Mouse (Mus musculus) liver, embryonic 13.5 days (tissue): ENCODE measurements around the gene Them7. TPM values are rescaled to one million over a fixed set of nuclear protein-coding genes. Genes with fewer than 3 reads are reported as not detected.

Experiments
- ATAC-seq: fragments of 200-750 bp; cut with Nextera tagmentation; 2 replicates; pipeline ENCODE4 v1.8.0; 2017; ENCODE audit warnings: low read depth, mild to moderate bottlenecking, moderate number of reproducible peaks, moderate library complexity
- DNase-seq: peaks from one replicate; pipeline ENCODE4 v3.0.0; 2022
- H3K27ac ChIP-seq: fragments of 300-500 bp; sonication (generic); 2 replicates; pipeline ENCODE4 v1.5.1; 2015; ENCODE audit warnings: moderate library complexity, mild to moderate bottlenecking, inconsistent platforms
- H3K27me3 ChIP-seq: fragments of 300-500 bp; sonication (generic); 2 replicates; pipeline ENCODE4 v1.6.1; 2015; ENCODE audit warnings: mild to moderate bottlenecking, inconsistent platforms
- H3K36me3 ChIP-seq: fragments of 300-500 bp; sonication (generic); 2 replicates; pipeline ENCODE4 v1.6.1; 2015; ENCODE audit warnings: mild to moderate bottlenecking, inconsistent platforms
- H3K4me1 ChIP-seq: fragments of 300-500 bp; sonication (generic); replicated peaks from 2 replicates; pipeline ENCODE4 v1.6.1; 2015; ENCODE audit warnings: inconsistent platforms
- H3K4me2 ChIP-seq: fragments of 300-500 bp; sonication (generic); 2 replicates; pipeline ENCODE4 v1.6.1; 2015; ENCODE audit warnings: inconsistent platforms, mild to moderate bottlenecking, moderate library complexity
- H3K4me3 ChIP-seq: fragments of 300-500 bp; sonication (generic); replicated peaks from 2 replicates; pipeline ENCODE4 v1.5.1; 2015; ENCODE audit warnings: mild to moderate bottlenecking, inconsistent platforms
- H3K9ac ChIP-seq: fragments of 300-500 bp; sonication (generic); 2 replicates; pipeline ENCODE4 v1.6.1; 2015; ENCODE audit warnings: mild to moderate bottlenecking, inconsistent platforms
- H3K9me3 ChIP-seq: fragments of 300-500 bp; sonication (generic); replicated peaks from 2 replicates; pipeline ENCODE4 v1.6.1; 2016; ENCODE audit warnings: inconsistent platforms
- WGBS: fragments of 180-500 bp; shearing (Covaris S2); methylation state at CpG from one replicate; pipeline ENCODE4 v1.1.7; 2015; ENCODE audit not compliant: insufficient replicate concordance; 5-methylcytosine and 5-hydroxymethylcytosine counted together
- polyA plus RNA-seq: library from polyadenylated mRNA; unstranded; fragments of >200 nt; fragmentation: Nextera tagmentation; extraction: Ambion mirVana; gene quantifications from 2 replicates; pipeline ENCODE4 v1.2.1, GENCODE M21; 2015

Them7 gene
- polyA plus RNA-seq, result 0.99 and 1.00 TPM in 2 replicates

DNA sequence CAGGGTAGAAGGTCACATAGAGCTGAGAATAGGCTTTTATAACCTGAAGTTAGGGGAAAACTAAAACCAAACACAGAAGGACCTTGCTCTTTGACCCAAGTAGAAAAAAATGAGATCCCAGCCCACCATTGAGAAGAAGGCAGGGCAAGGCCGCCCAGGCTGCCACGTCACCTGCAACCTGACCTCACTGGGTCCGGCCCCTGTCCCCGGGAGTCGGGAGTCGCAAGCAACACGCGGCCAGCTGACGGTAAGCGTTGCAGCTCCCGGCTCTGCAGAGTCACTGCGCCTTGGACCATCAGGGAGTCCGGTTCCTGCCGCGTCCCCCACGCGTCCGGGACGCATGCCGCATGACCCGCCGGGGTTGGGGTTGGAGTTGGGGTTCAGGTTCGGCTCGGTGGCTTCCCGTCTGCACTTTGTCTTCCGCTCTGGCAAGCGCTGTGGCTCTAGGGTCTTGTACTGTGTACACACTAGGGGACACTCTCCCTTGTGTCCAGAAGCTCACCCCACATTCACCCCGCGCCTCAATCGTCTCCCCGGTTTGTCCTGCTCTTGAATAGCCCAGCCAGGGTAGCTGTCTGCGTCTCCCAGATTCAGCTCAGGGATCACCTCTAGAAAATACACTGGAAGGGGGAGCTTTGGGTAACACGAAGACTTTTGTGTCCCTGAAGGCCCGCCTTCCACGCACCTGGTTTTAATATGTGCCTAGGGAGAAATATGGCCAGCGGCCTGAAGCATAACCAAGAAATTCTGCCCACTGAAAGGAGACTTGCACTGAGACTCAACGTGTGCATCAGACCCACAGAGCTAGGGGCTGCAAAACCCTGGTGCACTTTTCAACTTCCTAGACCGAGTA is at the start of gene Them7:
Them7 (plus strand) TSS at position 187 of the 853 bp plus-strand sequence.
- H3K4me3 ChIP-seq, result peak within 1 kb of the TSS; percentile 31
- H3K27me3 ChIP-seq, result peaks cover 20% of the 10 kb centered on the region
- H3K27ac ChIP-seq, result no peak within 1 kb of the TSS
- H3K9me3 ChIP-seq, result no peaks in the 10 kb centered on the region
- peak within 1 kb of the TSS; percentile 48 for H3K4me2 ChIP-seq
- H3K9ac ChIP-seq, result peak within 1 kb of the TSS; percentile 26; the same call in 1 of the 2 replicates
- 4% methylated on average over 38 of the region's 38 CpGs for WGBS
- ATAC-seq, result peak; percentile 68
- H3K36me3 ChIP-seq, result no peaks in the 10 kb centered on the region
- DNase-seq, result no peak
- peaks cover 10% of the 10 kb centered on the region; the same call in 1 of the 2 replicates for H3K4me1 ChIP-seq

DNA sequence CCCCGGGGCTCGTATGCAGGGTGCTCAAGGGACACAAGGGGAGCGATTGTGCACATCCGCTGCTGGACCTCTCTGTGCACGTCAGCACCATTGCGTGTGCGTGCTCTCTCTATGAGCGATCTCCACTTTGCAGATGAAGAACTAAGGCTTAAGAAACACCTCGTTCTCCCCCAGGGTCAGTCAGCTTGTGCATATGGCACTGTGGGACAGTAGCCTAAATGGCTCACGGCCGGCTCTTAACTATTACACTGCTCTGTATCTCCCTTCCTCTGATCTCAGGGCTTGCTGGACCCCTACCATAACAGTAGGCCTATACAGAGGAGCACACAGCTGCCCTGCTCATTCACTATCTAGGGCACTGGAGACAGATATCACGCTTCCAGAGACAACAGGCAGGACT is 45.2 kb upstream of the Them7 start:
- H3K9ac ChIP-seq, result no peak overlapping the region
- H3K27ac ChIP-seq, result no peak overlapping the region
- no peaks in the 10 kb centered on the region for H3K4me1 ChIP-seq
- no peaks in the 10 kb centered on the region for H3K27me3 ChIP-seq
- DNase-seq, result no peak
- no peaks in the 10 kb centered on the region for H3K9me3 ChIP-seq
- H3K4me3 ChIP-seq, result no peak overlapping the region
- no peak for ATAC-seq
- WGBS, result 66% methylated on average over 12 of the region's 12 CpGs
- H3K36me3 ChIP-seq, result no peaks in the 10 kb centered on the region
- H3K4me2 ChIP-seq, result no peak overlapping the region

DNA sequence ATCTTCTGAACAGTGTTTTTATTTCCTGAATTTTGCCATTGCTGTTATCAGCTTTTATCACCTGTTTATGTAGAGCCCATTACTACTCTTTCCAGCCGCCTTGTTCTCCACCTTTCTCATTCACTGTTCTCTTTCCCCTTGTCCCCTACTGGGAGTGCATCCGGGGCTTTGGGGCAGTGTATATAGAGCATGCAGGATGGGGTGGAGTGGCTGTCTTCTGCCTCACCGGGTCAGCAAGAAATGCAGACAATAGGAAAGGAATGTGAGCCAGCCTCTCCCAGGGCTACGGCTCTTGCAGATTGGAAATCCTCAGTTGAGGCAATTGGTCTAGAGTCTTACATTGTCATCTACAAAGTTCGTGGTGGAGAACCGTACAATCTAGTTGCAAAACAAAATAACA is 41.6 kb upstream of the Them7 start:
- H3K4me2 ChIP-seq, result no peak overlapping the region
- DNase-seq, result no peak

DNA sequence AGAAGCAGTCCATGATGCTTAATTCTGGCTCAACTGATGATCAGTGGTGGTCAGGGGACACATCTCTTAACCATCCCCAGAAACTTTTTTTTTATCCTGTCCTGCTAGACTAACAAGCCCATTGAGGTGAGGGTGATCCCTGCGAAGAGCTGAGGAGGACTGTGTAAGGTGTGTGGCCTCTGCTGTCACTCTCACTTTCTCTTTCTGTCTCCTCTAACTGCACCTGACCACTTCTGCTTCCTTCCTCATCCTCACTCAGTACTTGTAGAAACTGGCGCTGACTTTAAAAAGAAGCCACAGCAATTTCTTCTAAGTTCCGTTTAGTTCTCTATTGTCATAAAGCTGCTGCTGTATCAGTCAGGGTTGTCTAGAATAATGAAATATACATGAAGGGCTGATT is 39.0 kb upstream of the Them7 start:
- H3K9me3 ChIP-seq, result no peaks in the 10 kb centered on the region
- no peaks in the 10 kb centered on the region for H3K36me3 ChIP-seq
- DNase-seq (no peak), ATAC-seq (no peak)
- WGBS, result 45% methylated on average over 3 of the region's 3 CpGs
- H3K27ac ChIP-seq, result no peak overlapping the region
- H3K4me3 ChIP-seq, result no peak overlapping the region
- H3K4me2 ChIP-seq, result no peak overlapping the region
- H3K9ac ChIP-seq, result no peak overlapping the region
- H3K4me1 ChIP-seq, result no peaks in the 10 kb centered on the region
- H3K27me3 ChIP-seq, result no peaks in the 10 kb centered on the region

More for the DNA sequence above, 41.6 kb upstream of the Them7 start:
- H3K27ac ChIP-seq, result no peak overlapping the region
- no peaks in the 10 kb centered on the region for H3K4me1 ChIP-seq
- H3K9ac ChIP-seq, result no peak overlapping the region
- H3K9me3 ChIP-seq, result no peaks in the 10 kb centered on the region
- H3K36me3 ChIP-seq, result no peaks in the 10 kb centered on the region
- no peak for ATAC-seq
- no peaks in the 10 kb centered on the region for H3K27me3 ChIP-seq
- H3K4me3 ChIP-seq, result no peak overlapping the region
- WGBS, result 41% methylated on average over 6 of the region's 6 CpGs

DNA sequence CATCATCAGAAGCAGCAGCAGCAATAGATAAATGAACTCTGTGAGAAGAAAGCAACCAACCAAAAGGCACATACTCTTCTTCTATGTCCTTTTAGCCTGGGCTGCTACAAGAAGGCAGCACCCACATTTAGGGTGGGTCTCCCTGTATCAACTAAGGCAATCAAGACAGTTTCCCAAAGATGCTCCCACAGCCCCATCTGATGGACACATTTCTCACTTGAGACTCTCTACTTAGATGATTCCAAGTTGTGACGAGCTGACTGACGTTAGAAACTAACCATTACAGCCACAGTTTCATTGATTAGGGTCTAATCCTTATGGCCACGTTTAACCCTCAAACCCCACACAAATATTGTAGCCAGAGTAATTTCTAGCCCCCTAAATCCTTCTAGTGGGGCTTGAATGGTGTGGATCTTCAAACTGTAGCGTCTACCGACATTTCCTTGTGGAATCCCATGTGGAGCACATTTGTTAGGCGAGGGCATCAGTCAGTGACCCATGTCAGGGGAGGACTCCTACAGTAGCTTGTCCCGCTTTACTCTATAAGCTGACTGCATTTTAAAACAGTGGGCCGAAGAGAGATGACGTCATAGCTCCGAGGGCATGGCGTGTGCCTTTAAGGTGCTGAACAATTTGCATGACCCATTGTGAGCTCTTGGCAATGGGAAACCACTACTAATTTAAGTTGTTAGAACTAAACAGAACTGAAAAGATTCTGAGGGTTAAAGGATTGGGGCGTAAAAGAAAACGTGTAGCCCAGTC is 38.2 kb upstream of the Them7 start:
- H3K36me3 ChIP-seq, result no peaks in the 10 kb centered on the region
- no peak for DNase-seq
- no peaks in the 10 kb centered on the region for H3K9me3 ChIP-seq
- no peak overlapping the region for H3K27ac ChIP-seq
- WGBS, result 63% methylated on average over 13 of the region's 13 CpGs
- no peak overlapping the region for H3K9ac ChIP-seq
- H3K27me3 ChIP-seq, result no peaks in the 10 kb centered on the region
- ATAC-seq, result no peak
- H3K4me3 ChIP-seq, result no peak overlapping the region
- no peaks in the 10 kb centered on the region for H3K4me1 ChIP-seq
- H3K4me2 ChIP-seq, result no peak overlapping the region

DNA sequence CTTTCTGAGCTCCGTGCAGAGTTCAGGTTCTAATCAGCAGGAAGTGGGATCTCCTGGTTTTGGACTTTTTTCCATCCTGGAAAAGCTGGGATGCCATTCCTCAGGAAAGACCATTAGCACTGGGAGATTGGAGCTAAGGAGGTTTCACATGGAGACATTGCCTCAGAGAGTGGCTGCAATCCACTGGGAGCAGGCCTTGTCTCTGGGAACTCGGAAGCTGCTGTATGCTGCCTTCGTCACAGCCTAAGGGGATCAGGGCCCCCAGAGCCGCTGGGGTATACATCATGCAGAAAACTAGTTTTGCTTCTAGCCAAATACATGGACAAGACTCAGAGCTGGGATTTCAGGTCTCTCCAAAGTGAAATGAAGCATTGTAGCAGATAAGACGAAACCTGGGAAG is 37.5 kb upstream of the Them7 start:
- Histone ChIP-seq H3K4me3 (no peak overlapping the region), H3K27me3 (no peaks in the 10 kb centered on the region), H3K4me2 (no peak overlapping the region), H3K27ac (no peak overlapping the region), H3K36me3 (no peaks in the 10 kb centered on the region), H3K9ac (no peak overlapping the region), H3K4me1 (no peaks in the 10 kb centered on the region), H3K9me3 (no peaks in the 10 kb centered on the region)
- ATAC-seq, result no peak
- no peak for DNase-seq
- WGBS, result 62% methylated on average over 5 of the region's 5 CpGs

DNA sequence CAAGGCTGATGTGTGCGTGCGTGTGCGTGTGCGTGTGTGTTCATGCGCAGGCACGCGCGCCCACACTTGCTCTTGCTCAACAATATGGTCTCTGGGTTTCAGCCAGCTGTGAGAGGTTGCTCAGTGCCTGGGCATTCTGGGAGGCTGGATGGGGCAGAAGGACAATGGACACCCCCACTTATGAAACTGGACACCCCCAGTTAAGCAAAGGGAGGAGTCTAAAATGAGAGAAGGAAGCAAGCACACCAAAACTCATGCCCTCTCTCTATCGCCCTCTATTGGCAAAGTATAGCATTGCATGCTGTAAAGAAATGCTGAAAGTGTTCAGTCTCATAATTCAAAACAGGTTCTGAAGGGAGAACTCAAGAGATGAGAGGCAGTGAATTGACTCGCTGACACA is 35.9 kb upstream of the Them7 start:
- no peak overlapping the region for H3K9ac ChIP-seq
- H3K27me3 ChIP-seq, result no peaks in the 10 kb centered on the region
- no peaks in the 10 kb centered on the region for H3K4me1 ChIP-seq
- no peak for DNase-seq
- no peak overlapping the region for H3K4me3 ChIP-seq
- H3K9me3 ChIP-seq, result no peaks in the 10 kb centered on the region
- WGBS, result 73% methylated on average over 10 of the region's 10 CpGs
- no peak for ATAC-seq
- H3K27ac ChIP-seq, result no peak overlapping the region
- H3K4me2 ChIP-seq, result no peak overlapping the region
- no peaks in the 10 kb centered on the region for H3K36me3 ChIP-seq

DNA sequence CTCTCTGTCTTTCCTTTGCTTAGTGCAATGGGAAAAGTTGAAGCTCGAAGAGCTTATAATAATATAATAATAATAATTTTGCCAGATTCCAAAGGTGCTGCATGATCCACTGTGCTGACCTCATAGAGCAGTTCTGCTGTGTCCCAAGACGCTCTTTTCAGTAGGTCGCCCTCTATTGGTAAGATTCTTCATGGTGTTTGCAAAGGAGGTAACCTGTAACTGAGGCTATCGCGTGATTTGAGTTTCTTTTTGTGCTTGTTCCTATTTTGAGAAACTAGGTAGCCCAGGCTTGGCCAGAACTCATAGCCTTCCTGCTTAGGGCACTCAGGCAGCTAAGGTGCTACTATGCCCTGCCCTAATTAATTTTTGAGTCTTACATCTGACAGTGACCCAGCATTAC is 34.8 kb upstream of the Them7 start:
- WGBS, result 21% methylated on average over 5 of the region's 5 CpGs
- Histone ChIP-seq H3K4me1 (no peaks in the 10 kb centered on the region), H3K4me3 (no peak overlapping the region), H3K9me3 (no peaks in the 10 kb centered on the region), H3K36me3 (no peaks in the 10 kb centered on the region), H3K27me3 (no peaks in the 10 kb centered on the region), H3K9ac (no peak overlapping the region), H3K27ac (no peak overlapping the region), H3K4me2 (no peak overlapping the region)
- no peak for ATAC-seq
- DNase-seq, result no peak

DNA sequence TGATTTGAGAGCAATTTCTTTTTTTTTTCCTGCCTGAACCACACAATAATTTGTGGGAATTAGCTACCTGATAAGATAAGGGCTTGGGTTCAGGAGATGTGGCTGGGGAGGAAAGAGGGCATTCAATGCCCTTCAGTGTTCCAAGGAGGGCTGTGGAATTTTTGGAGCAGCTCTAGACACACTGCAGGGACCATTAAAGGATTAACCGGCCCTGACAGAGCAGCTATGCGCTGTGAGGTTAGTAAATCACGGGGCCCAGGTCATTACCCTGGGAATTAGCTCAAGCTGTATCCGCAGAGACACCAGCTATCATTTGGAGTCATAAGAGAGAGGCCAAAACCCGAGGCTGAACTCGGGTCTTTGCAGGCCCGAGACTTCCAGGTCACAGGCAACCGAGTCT is 24.0 kb upstream of the Them7 start:
- H3K27ac ChIP-seq, result no peak overlapping the region
- H3K9me3 ChIP-seq, result no peaks in the 10 kb centered on the region
- H3K27me3 ChIP-seq, result no peaks in the 10 kb centered on the region
- no peak overlapping the region for H3K4me3 ChIP-seq
- no peaks in the 10 kb centered on the region for H3K36me3 ChIP-seq
- 35% methylated on average over 8 of the region's 8 CpGs for WGBS
- H3K4me2 ChIP-seq, result no peak overlapping the region
- H3K9ac ChIP-seq, result no peak overlapping the region
- DNase-seq (no peak), ATAC-seq (no peak)
- H3K4me1 ChIP-seq, result no peaks in the 10 kb centered on the region

DNA sequence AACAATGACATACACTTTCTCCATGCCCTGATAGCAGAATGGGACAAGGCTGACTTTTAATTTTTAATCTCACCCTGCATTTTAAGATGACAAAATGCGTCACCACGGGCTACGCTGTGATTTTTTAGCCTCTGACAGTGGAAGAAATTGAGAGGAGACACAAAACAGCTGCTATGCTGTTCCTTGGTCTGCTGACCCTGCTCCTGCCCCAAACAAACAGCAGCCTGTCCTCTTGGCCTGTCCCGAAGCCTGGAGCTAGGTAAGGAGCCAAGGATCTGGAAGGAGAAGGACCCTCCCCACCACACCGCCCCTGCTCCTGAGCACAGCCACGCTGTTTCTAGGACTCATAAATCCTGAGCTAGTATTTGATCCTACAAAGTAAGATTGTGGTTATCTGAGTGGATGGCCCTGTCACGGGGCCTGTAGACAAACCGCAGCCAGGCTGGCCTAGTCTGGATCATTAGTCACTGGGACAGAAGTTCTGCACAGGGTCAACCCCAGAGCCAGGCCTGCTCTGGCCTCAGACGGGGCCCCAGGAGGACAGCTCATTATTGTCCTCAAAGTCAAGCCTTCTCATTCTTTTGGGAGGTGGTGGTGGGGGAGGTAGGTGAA is 17.5 kb upstream of the Them7 start:
- H3K27me3 ChIP-seq, result no peaks in the 10 kb centered on the region
- no peak overlapping the region for H3K4me3 ChIP-seq
- WGBS, result 60% methylated on average over 9 of the region's 9 CpGs
- no peaks in the 10 kb centered on the region for H3K4me1 ChIP-seq
- H3K9ac ChIP-seq, result no peak overlapping the region
- ATAC-seq (no peak), DNase-seq (no peak)
- H3K36me3 ChIP-seq, result no peaks in the 10 kb centered on the region
- no peak overlapping the region for H3K4me2 ChIP-seq
- no peaks in the 10 kb centered on the region for H3K9me3 ChIP-seq
- H3K27ac ChIP-seq, result no peak overlapping the region

DNA sequence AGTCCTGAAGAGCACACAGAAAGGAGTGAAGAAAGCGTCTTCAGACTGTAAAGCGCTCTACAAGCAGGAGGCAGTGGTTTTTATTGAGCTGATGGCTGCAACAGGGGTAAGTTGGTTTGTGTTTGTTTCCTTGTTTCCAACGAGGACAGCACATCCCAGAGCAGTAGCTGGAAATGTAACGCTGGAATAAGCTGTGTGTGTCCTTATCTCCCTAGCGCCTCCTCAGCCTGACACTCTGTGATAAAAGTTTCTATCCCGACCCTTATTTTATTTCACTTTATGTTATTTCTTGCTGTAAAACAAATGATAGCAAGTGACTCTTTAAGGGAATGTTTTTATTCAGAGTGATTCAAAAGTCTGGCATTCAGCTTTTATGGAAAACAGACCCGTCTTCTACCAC is 11.3 kb upstream of the Them7 start:
- Histone ChIP-seq H3K27ac (no peak overlapping the region), H3K4me2 (no peak overlapping the region), H3K9ac (no peak overlapping the region), H3K4me3 (no peak overlapping the region), H3K9me3 (no peaks in the 10 kb centered on the region), H3K27me3 (no peaks in the 10 kb centered on the region), H3K4me1 (peaks cover 6% of the 10 kb centered on the region; the same call in 1 of the 2 replicates), H3K36me3 (no peaks in the 10 kb centered on the region)
- 39% methylated on average over 7 of the region's 7 CpGs for WGBS
- DNase-seq, result no peak
- no peak for ATAC-seq
